Mouse (Mus musculus): ENCODE data around the gene Scfd2.

Gene Scfd2

GRCm38 (mm10) chr5:74277712-74278111 lies 253.8 kb downstream of the Scfd2 start:
- peak; percentile 79 for DNase-seq (ENCODE audit: low read depth, low spot score)

DNA sequence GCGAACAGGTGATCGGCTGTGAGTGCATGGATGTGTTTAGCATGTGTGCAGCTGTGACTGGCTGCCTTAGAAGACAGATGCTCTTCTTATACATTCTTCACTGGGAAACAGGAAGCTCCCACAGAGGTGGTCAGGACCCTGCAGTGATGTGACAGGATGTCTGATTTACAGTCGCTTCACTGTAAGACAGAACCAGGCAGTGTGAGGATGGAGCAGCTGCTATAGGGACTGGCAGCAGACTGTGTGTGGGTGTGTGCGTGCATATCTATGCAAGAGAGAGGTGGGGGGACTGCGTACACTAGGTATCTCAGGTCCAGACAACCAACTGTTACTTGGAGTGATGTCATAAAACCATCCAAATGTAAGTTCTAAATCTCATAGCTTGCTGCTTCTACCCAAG lies 254.3 kb downstream of the Scfd2 start:
- DNase-seq (ENCODE audit: low read depth, low spot score), result no peak

GRCm38 (mm10) chr5:74273313-74273712 lies 258.2 kb downstream of the Scfd2 start:
- DNase-seq (ENCODE audit: low read depth, low spot score), result no peak

DNA sequence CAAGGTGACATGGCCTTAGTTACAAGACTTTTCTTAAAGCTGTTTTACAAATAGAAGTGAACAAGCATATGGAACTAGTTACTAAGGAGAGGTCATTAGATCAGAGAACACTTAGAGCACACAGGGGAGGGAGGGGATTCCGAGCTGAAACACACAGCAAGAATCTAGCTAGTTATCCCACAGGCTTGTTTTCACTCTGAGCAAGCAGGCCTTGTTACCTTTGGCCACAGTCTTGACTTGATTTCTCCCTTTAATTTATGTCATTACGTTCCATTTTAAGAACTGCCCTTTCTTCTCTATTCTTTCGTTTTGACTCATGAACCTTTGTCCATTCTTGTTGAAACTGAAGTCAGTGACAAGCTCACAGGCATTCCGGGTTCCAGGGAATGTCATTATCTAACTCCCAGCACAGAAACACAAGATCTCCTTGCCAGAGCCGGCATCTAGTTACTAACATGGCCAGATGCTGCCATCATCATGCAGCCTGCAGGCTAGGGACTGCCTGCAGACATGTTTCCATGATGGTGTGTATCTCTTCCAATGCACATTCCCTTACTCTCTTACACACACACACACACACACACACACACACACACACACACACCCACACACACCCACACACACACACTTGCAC lies 263.7 kb downstream of the Scfd2 start:
- DNase-seq (ENCODE audit: low read depth, low spot score), result no peak

DNA sequence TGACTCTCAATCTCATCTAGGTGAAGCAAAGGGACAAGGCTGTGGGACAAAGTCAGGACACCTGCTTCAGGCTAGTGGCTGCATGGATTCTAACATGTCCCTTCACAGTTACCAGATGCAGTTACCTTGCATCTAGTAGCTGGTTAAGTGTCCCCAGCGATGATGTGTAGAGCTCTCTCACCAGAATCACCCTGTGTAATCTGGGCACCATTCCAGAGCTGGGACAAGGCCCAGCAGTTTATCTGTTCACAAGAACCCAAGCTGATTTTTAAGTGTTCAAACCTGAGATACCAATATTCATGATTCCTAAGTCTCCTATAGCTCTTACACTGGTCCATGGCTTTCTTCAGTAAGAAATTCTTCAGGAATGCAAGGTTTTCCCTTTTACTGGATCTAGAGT lies 264.4 kb downstream of the Scfd2 start:
- DNase-seq (ENCODE audit: low read depth, low spot score), result no peak

DNA sequence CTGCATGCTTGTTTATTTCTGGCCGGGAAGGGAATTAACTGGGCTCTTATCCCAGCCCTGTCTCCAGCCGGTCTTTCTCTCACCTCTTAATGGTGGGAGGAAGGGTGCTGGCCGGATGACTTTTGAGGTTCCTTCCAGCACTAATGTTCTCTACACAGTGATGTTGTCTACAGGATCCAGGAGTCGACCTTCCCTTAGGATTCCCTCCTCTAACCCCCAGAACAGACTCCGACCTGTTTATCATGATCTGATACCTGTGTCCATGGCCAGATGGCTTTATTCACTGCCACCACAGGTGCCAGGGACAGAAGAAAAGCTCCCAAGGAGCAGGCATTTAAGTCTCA lies 265.1 kb downstream of the Scfd2 start:
- no peak for DNase-seq (ENCODE audit: low read depth, low spot score)

- DNase-seq (ENCODE audit: low read depth, low spot score), result peak; percentile 45
Measured at GRCm38 (mm10) chr5:74265601-74266475, 265.7 kb downstream of the Scfd2 start.

- no peak for DNase-seq (ENCODE audit: low read depth, low spot score)
Measured at GRCm38 (mm10) chr5:74265151-74265550, 266.4 kb downstream of the Scfd2 start.

GRCm38 (mm10) chr5:74264541-74264940 lies 267.0 kb downstream of the Scfd2 start:
- DNase-seq (ENCODE audit: low read depth, low spot score), result no peak

- no peak for DNase-seq (ENCODE audit: low read depth, low spot score)
Measured at GRCm38 (mm10) chr5:74261016-74261415, 270.5 kb downstream of the Scfd2 start.

- no peak for DNase-seq (ENCODE audit: low read depth, low spot score)
Measured at GRCm38 (mm10) chr5:74260378-74260809, 271.2 kb downstream of the Scfd2 start.

DNA sequence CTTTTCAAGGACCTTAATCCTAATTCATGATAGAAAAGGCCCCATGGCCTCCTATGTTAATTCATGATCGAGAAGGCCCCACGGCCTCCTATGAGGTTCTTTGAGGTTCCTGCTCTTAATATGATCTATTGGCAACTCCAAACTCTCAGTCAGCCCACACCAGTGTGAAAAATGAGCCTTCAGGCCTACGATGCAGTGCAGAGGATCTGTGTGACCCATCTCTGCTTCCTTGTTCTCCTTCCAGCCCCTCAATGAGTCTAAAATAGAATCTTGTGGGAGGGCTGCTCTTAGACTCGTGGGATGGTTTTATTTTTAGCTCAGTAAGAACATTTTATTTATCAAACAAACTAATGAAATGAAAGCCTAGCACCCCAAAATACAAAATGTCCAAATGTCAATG lies 274.9 kb downstream of the Scfd2 start:
- no peak for DNase-seq (ENCODE audit: low read depth, low spot score)

- DNase-seq (ENCODE audit: low read depth, low spot score), result no peak
Measured at GRCm38 (mm10) chr5:74254996-74255395, 276.6 kb downstream of the Scfd2 start.

- no peak for DNase-seq (ENCODE audit: low read depth, low spot score)
Measured at GRCm38 (mm10) chr5:74253724-74254328, 277.7 kb downstream of the Scfd2 start.

GRCm38 (mm10) chr5:74252672-74253286 lies 278.8 kb downstream of the Scfd2 start:
- no peak for DNase-seq (ENCODE audit: low read depth, low spot score)

DNA sequence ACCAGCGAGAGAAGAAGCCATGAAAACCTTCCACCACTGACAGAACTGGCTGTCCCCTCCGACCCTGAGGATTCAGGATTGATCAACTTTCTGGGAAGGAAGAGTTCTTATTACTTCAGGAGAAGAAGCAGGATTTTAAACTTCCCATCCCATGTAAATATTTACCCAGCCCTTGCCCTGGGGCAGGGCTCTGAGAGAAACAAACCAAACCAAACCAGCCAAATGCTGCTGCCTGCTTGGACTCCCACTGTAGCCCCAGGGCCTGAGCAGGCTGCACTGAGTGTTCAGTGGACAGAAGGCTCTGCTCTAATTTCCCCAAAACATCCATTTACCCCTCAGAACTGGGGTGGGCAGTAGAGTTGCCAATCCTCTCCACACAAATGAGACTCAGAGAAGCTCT lies 280.6 kb downstream of the Scfd2 start:
- DNase-seq (ENCODE audit: low read depth, low spot score), result no peak

- DNase-seq (ENCODE audit: low read depth, low spot score), result no peak
Measured at GRCm38 (mm10) chr5:74250308-74250707, 281.3 kb downstream of the Scfd2 start.

- no peak for DNase-seq (ENCODE audit: low read depth, low spot score)
Measured at GRCm38 (mm10) chr5:74249794-74250193, 281.8 kb downstream of the Scfd2 start.

GRCm38 (mm10) chr5:74246971-74247370 lies 284.6 kb downstream of the Scfd2 start:
- no peak for DNase-seq (ENCODE audit: low read depth, low spot score)

DNA sequence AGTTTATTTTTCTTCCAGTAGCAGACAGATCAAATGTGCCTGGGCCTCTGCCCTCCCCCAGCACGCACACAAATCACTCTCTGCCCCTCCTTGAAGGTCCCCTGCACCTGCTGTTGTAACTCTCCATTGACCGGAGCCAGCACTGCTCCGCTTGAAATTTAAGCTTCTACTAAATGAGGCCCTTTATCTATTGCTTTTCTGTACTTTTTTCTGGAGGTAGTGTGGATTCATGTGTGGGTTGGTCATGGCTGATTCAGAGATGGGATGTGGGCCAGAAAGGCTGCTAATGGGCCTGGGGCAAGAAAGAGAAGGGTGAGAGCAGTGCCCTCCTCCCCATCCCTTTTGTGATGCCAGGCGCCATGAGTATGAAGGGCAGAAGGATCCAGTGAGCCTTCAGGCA lies 285.1 kb downstream of the Scfd2 start:
- no peak for DNase-seq (ENCODE audit: low read depth, low spot score)

DNA sequence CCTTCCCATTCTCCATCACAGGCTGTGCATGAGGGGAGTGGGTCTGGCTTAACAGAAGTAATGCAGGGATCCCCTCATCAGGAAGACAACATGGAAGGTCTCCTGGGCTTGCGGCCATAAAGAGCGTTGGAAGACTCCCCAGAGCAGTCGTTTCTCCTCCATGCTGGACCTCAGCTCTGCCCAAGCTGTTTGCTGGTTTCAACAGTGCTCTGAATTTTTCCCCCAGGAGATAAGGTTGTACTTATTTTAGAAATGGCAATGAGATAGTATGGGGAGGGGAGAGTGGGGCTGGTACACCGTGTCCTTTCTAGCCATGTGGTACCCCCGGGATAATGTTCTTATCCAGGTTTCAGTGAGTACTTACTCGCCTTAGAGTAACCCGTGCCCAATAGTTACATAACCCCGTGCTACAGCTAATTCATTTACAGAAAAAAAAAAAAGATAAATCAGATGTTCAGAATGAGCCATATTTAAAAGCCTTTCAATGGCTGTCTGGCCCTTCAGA lies 285.9 kb downstream of the Scfd2 start:
- DNase-seq (ENCODE audit: low read depth, low spot score), result no peak

GRCm38 (mm10) chr5:74244406-74245019 lies 287.0 kb downstream of the Scfd2 start:
- DNase-seq (ENCODE audit: low read depth, low spot score), result no peak
